Mouse (Mus musculus) megakaryocyte, embryonic 14.5 days (primary cell): ENCODE measurements around the gene Apaf1.

ENCODE experiments used
- FLI1 ChIP-seq: IDR thresholded peaks from 2 replicates; pipeline ENCODE4 v1.6.1; 2012; ENCODE audit warnings: low read length, inconsistent platforms, mixed read lengths
- GATA1 ChIP-seq: IDR thresholded peaks from 3 replicates; pipeline ENCODE4 v1.6.1; 2012; ENCODE audit warnings: mixed read lengths, low read length, inconsistent platforms, borderline replicate concordance

DNA sequence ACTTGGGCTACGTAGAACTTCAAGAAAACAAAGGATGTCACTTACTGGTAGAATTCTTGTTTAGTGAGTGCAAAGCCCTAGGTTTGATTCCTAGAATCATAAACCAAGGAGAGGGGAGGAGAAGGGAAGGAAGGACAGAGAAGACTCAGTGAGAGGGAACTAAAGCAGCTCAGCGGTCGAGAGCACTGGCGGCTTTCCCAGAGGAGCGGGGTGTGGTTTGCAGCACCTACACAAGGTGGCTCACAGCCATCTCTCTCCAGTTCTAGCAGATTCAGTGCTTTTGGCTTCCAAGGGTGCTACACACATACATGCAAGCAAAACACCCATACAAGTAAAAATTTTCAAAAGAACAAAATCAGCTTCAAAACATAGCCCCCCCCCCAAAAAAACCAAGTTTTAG lies 82.7 kb downstream of the Apaf1 start:
- TF ChIP-seq GATA1, result no peak
- no peak for TF ChIP-seq FLI1
